Comparison of ENCODE assay signal across 9 mouse cellular contexts in the genomic region with DNA sequence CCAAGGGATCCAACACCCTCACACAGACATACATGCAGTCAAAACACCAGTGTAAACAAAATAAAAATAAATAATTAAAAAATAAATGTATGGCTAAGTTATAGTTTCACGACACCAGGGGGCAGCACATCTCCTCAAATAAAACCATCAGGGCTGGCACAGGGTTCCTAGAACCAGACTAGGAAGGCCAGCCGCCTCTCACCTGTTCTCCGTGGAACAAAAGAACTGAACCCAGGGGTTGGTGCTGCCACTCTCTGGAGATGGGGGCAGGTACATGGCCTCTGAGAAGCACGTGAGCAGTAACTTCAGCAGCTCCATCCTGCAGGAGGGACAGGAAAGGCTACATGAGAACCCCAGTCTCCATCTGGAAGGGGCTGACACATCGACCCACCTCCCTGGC. TPM values are rescaled to one million over a fixed set of nuclear protein-coding genes. Genes with fewer than 3 reads are reported as not detected.
DNase-seq lines count a peak whose midpoint lies in the region; ATAC-seq lines count a peak whose summit lies in the region.
"Had no signal": no experiment of that assay in that cellular context is flagged by ENCODE, and none has a peak within 500 bp of the region (broad histone marks: within the 10 kb centered on the region; RNA-seq: fewer than 3 reads in every experiment).

No protein-coding gene starts in this region.

- no peak overlapping the region for H3K4me2 ChIP-seq in heart, embryonic 12.5 days
- H3K4me2 ChIP-seq in forebrain, embryonic 13.5 days, result no peak overlapping the region
- no peak overlapping the region for H3K4me2 ChIP-seq in hindbrain, embryonic 12.5 days (replicated peaks)
- no peak overlapping the region for H3K4me2 ChIP-seq in midbrain, embryonic 14.5 days (ENCODE audit: low read length)

- WGBS in heart, embryonic 12.5 days, result 20% methylated on average over 5 of the region's 5 CpGs
- WGBS in forebrain, embryonic 13.5 days, result 19% methylated on average over 5 of the region's 5 CpGs
- 21% methylated on average over 5 of the region's 5 CpGs for WGBS in hindbrain, embryonic 12.5 days
- WGBS in midbrain, embryonic 14.5 days, result 19% methylated on average over 5 of the region's 5 CpGs

- H3K27me3 ChIP-seq in heart, embryonic 12.5 days (replicated peaks), result peaks cover 38% of the 10 kb centered on the region
- H3K27me3 ChIP-seq in forebrain, embryonic 13.5 days, result no peaks in the 10 kb centered on the region
- 0 out of 2 replicates have a peak, but pooled peaks cover 11% of the 10 kb centered on the region for H3K27me3 ChIP-seq in hindbrain, embryonic 12.5 days
- no peaks in the 10 kb centered on the region for H3K27me3 ChIP-seq in midbrain, embryonic 14.5 days (ENCODE audit: control insufficient read depth, insufficient read depth, low read length)

- H3K4me3 ChIP-seq in heart, embryonic 12.5 days, result no peak overlapping the region
- H3K4me3 ChIP-seq in forebrain, embryonic 13.5 days, result no peak overlapping the region
- H3K4me3 ChIP-seq in hindbrain, embryonic 12.5 days, result no peak overlapping the region
- H3K4me3 ChIP-seq in midbrain, embryonic 14.5 days (replicated peaks; ENCODE audit: low read depth, low read length), result no peak overlapping the region

- no peaks in the 10 kb centered on the region for H3K9me3 ChIP-seq in heart, embryonic 12.5 days (replicated peaks)
- H3K9me3 ChIP-seq in forebrain, embryonic 13.5 days (replicated peaks), result no peaks in the 10 kb centered on the region
- no peaks in the 10 kb centered on the region for H3K9me3 ChIP-seq in hindbrain, embryonic 12.5 days (replicated peaks)
- H3K9me3 ChIP-seq in midbrain, embryonic 14.5 days (ENCODE audit: control insufficient read depth, low read length), result no peaks in the 10 kb centered on the region

- no peak overlapping the region for H3K27ac ChIP-seq in heart, embryonic 12.5 days (ENCODE audit: poor library complexity, severe bottlenecking)
- no peak overlapping the region; the same call in 1 of the 2 replicates for H3K27ac ChIP-seq in forebrain, embryonic 13.5 days
- H3K27ac ChIP-seq in hindbrain, embryonic 12.5 days, result 0 out of 2 replicates have a peak overlapping the region, but pooled peaks have one; percentile 60
- H3K27ac ChIP-seq in midbrain, embryonic 14.5 days (replicated peaks; ENCODE audit: low read depth, low read length), result peak overlapping the region; percentile 70

- DNase-seq in heart, adult 11 months, result peak; percentile 95
- peak; percentile 36 for DNase-seq in c-Kit-negative CD71-positive TER-119-positive erythroid progenitor cells, embryonic 14.5 days (ENCODE audit: low read depth, low spot score)
- DNase-seq in left cerebral cortex, postnatal 10 days (ENCODE audit: extremely low spot score in 1 of 2, low spot score in 2 of 2), result peak; percentile 57 to 78
- DNase-seq in midbrain, embryonic 14.5 days, result peak; percentile 93
- peak; percentile 30 to 64 for DNase-seq in spleen, postnatal 36 days (ENCODE audit: low spot score in 2 of 2)

- H3K4me1 ChIP-seq in heart, embryonic 12.5 days (replicated peaks), result peaks cover 14% of the 10 kb centered on the region
- H3K4me1 ChIP-seq in forebrain, embryonic 13.5 days, result peaks cover 14% of the 10 kb centered on the region
- peaks cover 14% of the 10 kb centered on the region for H3K4me1 ChIP-seq in hindbrain, embryonic 12.5 days
- H3K4me1 ChIP-seq in midbrain, embryonic 14.5 days (ENCODE audit: control insufficient read depth, insufficient read depth, low read length), result peaks cover 10% of the 10 kb centered on the region

- H3K36me3 ChIP-seq in heart, embryonic 12.5 days, result no peaks in the 10 kb centered on the region
- H3K36me3 ChIP-seq in forebrain, embryonic 13.5 days (ENCODE audit: poor library complexity, severe bottlenecking), result peaks cover 17% of the 10 kb centered on the region
- H3K36me3 ChIP-seq in hindbrain, embryonic 12.5 days, result no peaks in the 10 kb centered on the region; the same call in 1 of the 2 replicates
- peaks cover 35% of the 10 kb centered on the region for H3K36me3 ChIP-seq in midbrain, embryonic 14.5 days (ENCODE audit: control insufficient read depth, insufficient read depth, low read length)

- intact Hi-C loops in left cerebral cortex, postnatal 10 days (cut with DNase I), result loop anchor here (2.0 to 10.0 kb wide), 3 partner anchors 54 to 154 kb away; a partner anchor contains a TSS

- no peak for ATAC-seq in heart, embryonic 12.5 days (ENCODE audit: insufficient number of reproducible peaks, low FRiP score)
- ATAC-seq in forebrain, embryonic 13.5 days, result peak; percentile 68
- ATAC-seq in hindbrain, embryonic 12.5 days (ENCODE audit: low FRiP score), result peak; percentile 46; the same call in 1 of the 2 replicates
- ATAC-seq in midbrain, embryonic 14.5 days (ENCODE audit: low FRiP score, low TSS enrichment), result peak; percentile 62; the same call in 1 of the 2 replicates

- H3K9ac ChIP-seq in heart, embryonic 12.5 days, result no peak overlapping the region
- peak overlapping the region; percentile 26; the same call in 1 of the 2 replicates for H3K9ac ChIP-seq in forebrain, embryonic 13.5 days
- H3K9ac ChIP-seq in hindbrain, embryonic 12.5 days, result no peak overlapping the region
- peak overlapping the region; percentile 37; the same call in 1 of the 2 replicates for H3K9ac ChIP-seq in midbrain, embryonic 14.5 days (replicated peaks; ENCODE audit: low read length)

RNA-seq across cellular contexts. Expression of a gene that starts 9.1 kb away (rescaled TPM):
- 6.0 and 7.4 TPM in 2 replicates for polyA plus RNA-seq in heart, embryonic 12.5 days (2016; fragmentation: Nextera tagmentation; extraction: Ambion mirVana)
- 32.9 and 36.4 TPM in 2 replicates for polyA plus RNA-seq in forebrain, embryonic 13.5 days (2015; fragmentation: Nextera tagmentation; extraction: Ambion mirVana)
- polyA plus RNA-seq in hindbrain, embryonic 12.5 days (2016; fragmentation: Nextera tagmentation; extraction: Ambion mirVana), result 26.5 and 28.0 TPM in 2 replicates
- total RNA-seq in left cerebral cortex, postnatal 10 days (2021), result 10 to 100 TPM; 77.5 to 81.7 TPM
- 43.3 and 52.6 TPM in 2 replicates for polyA plus RNA-seq in midbrain, embryonic 14.5 days (2014; fragmentation: Nextera tagmentation; extraction: Ambion mirVana)

RNA-seq across cellular contexts. Expression of a gene that starts 23.2 kb away (rescaled TPM):
- polyA plus RNA-seq in heart, embryonic 12.5 days (2016; fragmentation: Nextera tagmentation; extraction: Ambion mirVana), result 9.0 and 9.5 TPM in 2 replicates
- 20.7 and 20.9 TPM in 2 replicates for polyA plus RNA-seq in forebrain, embryonic 13.5 days (2015; fragmentation: Nextera tagmentation; extraction: Ambion mirVana)
- 27.6 and 28.8 TPM in 2 replicates for polyA plus RNA-seq in hindbrain, embryonic 12.5 days (2016; fragmentation: Nextera tagmentation; extraction: Ambion mirVana)
- 10 to 100 TPM; 15.2 to 17.2 TPM for total RNA-seq in left cerebral cortex, postnatal 10 days (2021)
- polyA plus RNA-seq in midbrain, embryonic 14.5 days (2014; fragmentation: Nextera tagmentation; extraction: Ambion mirVana), result 27.1 and 29.5 TPM in 2 replicates

RNA-seq across cellular contexts. Expression of a gene that starts 23.9 kb away (rescaled TPM):
- polyA plus RNA-seq in heart, embryonic 12.5 days (2016; fragmentation: Nextera tagmentation; extraction: Ambion mirVana), result not detected in 2 replicates
- 0.14 TPM in 1 of 2 replicates, not detected in the other for polyA plus RNA-seq in forebrain, embryonic 13.5 days (2015; fragmentation: Nextera tagmentation; extraction: Ambion mirVana)
- polyA plus RNA-seq in hindbrain, embryonic 12.5 days (2016; fragmentation: Nextera tagmentation; extraction: Ambion mirVana), result 0.13 and 0.17 TPM in 2 replicates
- under 1 TPM; 0.24 to 0.28 TPM for total RNA-seq in left cerebral cortex, postnatal 10 days (2021)
- 0.54 and 1.4 TPM in 2 replicates for polyA plus RNA-seq in midbrain, embryonic 14.5 days (2014; fragmentation: Nextera tagmentation; extraction: Ambion mirVana)
- polyA plus RNA-seq: C2C12 had no signal

RNA-seq across cellular contexts. Expression of a gene that starts 36.6 kb away (rescaled TPM):
- polyA plus RNA-seq in heart, embryonic 12.5 days (2016; fragmentation: Nextera tagmentation; extraction: Ambion mirVana), result 0.06 and 0.08 TPM in 2 replicates
- polyA plus RNA-seq in forebrain, embryonic 13.5 days (2015; fragmentation: Nextera tagmentation; extraction: Ambion mirVana), result not detected in 2 replicates
- not detected in 2 replicates for polyA plus RNA-seq in hindbrain, embryonic 12.5 days (2016; fragmentation: Nextera tagmentation; extraction: Ambion mirVana)
- total RNA-seq in left cerebral cortex, postnatal 10 days (2021), result under 1 TPM; 0.24 to 0.26 TPM
- polyA plus RNA-seq in midbrain, embryonic 14.5 days (2014; fragmentation: Nextera tagmentation; extraction: Ambion mirVana), result 0.08 and 0.16 TPM in 2 replicates

RNA-seq across cellular contexts. Expression of a gene that starts 45.1 kb away (rescaled TPM):
- polyA plus RNA-seq in heart, embryonic 12.5 days (2016; fragmentation: Nextera tagmentation; extraction: Ambion mirVana), result 156 and 162 TPM in 2 replicates
- polyA plus RNA-seq in forebrain, embryonic 13.5 days (2015; fragmentation: Nextera tagmentation; extraction: Ambion mirVana), result 246 and 248 TPM in 2 replicates
- 180 and 190 TPM in 2 replicates for polyA plus RNA-seq in hindbrain, embryonic 12.5 days (2016; fragmentation: Nextera tagmentation; extraction: Ambion mirVana)
- total RNA-seq in left cerebral cortex, postnatal 10 days (2021), result 10 to 100 TPM; 96.2 to 98.8 TPM
- 222 and 223 TPM in 2 replicates for polyA plus RNA-seq in midbrain, embryonic 14.5 days (2014; fragmentation: Nextera tagmentation; extraction: Ambion mirVana)

Comparison
In these comparisons a context has a peak if more than half of its experiments do, and no peak if none do; other contexts are left out.
1. DNase-seq: peak in every context shown above with its lines; median percentile 95 in heart, adult 11 months; 93 in midbrain, embryonic 14.5 days; 68 in left cerebral cortex, postnatal 10 days; 47 in spleen, postnatal 36 days; 36 in c-Kit-negative CD71-positive TER-119-positive erythroid progenitor cells, embryonic 14.5 days.
2. H3K27ac ChIP-seq: peak in hindbrain, embryonic 12.5 days (single experiment) and midbrain, embryonic 14.5 days (single experiment); none in heart, embryonic 12.5 days (single experiment) and forebrain, embryonic 13.5 days (single experiment).
3. H3K9ac ChIP-seq: peak in forebrain, embryonic 13.5 days (single experiment) and midbrain, embryonic 14.5 days (single experiment); none in heart, embryonic 12.5 days (single experiment) and hindbrain, embryonic 12.5 days (single experiment).